Mouse (Mus musculus) adrenal gland, postnatal 14 days (tissue): ENCODE measurements around the gene Bok. TPM values are rescaled to one million over a fixed set of nuclear protein-coding genes. Genes with fewer than 3 reads are reported as not detected.

ENCODE experiments used
- DNase-seq: peaks from one replicate; pipeline ENCODE4 v3.0.0; 2021; ENCODE audit warnings: mixed read lengths
- total RNA-seq: library from RNA; stranded (reverse); gene quantifications from 2 replicates; pipeline ENCODE4 v1.2.3, GENCODE M21; 2021

Gene Bok
- total RNA-seq, 1 experiment from 2014 or later = 9.9 TPM

DNA sequence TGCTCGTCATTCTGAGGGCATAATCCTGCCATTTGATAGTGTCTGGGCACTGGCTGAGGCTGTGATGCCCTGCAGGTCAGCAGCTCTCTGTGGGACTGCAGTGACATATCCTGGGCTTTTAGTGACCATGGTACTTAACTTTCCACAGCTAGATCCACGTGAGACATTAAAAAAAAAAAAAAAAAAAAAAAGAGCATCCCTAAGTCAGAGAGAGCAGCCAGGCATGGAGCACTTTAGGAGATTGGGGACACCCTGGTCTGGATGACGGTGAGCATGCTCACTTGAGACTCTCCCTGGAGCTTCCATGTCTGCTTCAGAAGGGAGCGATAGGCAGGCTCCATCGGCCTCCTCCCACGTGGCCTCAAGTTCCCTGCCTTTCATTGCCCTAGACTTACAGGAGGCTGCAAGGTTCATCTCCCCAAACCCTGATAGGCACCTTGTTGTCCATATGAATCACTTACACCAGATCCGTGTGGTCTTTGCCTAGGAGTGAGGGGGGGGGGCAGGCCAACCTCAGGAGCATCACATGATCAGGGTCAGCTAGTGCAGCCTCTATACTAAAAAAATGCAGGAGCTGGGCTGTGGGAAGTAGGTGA is 4.5 kb downstream of the Bok start:
- no peak for DNase-seq

DNA sequence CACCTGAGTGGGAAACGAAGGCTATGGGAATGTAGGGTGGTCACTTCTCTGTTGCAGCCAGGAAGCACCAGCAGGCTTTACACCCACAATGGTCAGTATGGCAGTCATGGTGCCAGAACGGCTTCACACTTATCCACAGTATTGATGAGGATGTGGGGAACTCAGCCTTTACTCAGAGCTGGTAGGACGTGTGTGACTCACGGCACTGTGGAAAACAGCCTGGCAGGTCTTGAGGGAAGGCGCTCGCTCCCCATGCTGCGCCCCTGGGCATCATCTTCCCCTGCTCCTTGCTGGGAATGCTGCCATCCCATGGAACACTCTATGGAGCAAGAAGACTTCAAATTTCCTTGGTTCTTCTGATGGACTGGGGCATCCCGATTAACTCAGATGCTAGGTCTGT is 5.6 kb downstream of the Bok start:
- no peak for DNase-seq

DNA sequence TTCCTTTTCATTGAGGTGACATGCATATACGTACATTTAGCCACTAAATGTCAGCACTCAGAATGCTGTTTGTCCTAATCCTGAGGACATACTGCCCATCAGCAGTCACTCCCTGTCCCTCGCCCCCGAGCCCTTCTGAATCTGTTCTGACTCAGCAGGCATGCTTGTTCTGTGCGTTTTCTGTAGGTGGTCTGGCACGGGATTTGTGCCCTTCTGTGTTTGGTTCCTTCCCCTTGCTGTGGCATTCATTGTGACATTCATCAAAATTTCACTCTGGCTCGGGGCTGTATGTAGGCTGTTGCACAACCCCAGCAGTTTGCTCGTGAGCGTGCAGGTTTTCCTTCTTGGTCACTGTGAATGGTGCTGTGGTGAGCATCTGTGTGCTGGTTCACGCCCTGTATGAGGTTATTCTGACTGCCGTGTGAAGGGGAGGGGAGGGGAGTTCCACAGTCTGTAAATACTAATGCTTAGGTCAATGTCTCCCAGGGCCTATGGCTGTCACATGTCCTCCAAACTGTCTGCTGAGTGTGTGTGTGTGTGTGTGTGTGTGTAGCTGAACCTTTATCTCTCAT is 6.4 kb downstream of the Bok start:
- peak; percentile 14 for DNase-seq

DNA sequence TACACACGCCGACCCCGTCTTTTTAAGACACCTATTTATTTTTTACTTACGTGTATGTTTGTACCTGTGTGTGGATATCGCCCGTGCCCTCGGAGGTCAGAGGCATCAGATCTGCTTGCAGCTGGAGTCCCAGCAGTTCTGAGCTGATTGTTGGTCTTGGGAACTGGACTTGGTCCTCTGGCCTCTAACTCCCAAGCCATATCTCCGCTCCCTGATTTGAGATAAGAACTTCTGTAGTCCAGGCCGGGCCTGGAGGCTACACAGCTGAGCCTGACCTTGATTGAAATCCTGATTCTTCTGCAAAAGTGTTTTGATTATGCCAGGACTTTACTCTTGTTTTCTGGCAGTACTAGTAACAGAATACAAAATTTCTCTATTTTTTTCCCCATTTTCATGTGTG is 7.3 kb downstream of the Bok start:
- no peak for DNase-seq

DNA sequence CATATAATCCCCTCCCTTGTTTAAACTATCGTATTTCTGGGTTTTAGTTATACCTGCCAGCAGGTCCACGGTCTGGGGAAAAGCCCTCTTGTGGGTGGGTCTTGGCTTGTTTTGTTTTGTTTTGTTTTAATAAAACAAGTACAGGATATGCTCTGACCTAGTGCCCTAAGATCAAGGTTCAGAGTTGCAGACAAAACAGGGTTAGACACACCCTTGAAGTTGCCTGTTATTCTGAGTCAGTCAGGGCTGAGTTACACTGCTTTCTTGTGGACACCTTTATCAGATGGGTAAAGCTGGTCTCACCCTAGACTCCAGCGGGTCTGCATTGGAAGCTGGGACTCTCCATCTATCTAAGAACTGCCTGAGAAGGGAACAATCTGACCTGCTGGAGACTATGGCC is 8.0 kb downstream of the Bok start:
- no peak for DNase-seq

DNA sequence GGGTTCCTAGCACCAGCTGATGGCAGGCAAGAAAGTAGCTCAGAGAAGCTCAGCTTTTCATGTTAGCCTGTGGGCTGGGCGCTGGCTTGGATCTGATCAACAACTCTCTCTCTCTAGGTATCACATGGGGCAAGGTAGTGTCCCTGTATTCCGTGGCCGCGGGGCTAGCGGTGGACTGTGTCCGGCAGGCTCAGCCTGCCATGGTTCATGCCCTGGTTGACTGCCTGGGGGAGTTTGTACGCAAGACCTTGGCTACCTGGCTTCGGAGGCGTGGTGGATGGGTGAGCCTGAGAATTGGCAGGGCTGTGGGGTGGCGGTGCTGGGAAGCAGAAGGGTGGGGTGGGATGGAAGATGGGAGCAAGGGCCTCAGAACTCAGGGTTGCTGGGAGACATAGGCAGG is 8.5 kb downstream of the Bok start:
- DNase-seq = no peak

DNA sequence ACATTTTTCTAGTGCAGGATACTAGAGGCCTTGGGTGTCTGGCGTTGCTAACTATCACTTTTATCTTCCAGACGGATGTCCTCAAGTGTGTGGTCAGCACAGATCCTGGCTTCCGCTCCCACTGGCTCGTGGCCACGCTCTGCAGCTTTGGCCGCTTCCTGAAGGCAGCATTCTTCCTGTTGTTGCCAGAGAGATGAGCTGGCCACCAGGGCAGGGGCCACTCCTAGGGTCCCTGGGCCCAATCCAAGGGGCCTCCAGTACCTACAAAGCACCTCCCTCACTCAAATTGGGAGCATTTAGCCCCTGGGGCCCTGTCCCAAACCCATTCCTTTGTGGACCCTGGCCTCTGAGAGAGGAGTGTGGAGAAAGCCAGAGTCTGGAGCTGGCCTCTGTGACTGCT is 9.5 kb downstream of the Bok start:
- DNase-seq = peak; percentile 80

DNA sequence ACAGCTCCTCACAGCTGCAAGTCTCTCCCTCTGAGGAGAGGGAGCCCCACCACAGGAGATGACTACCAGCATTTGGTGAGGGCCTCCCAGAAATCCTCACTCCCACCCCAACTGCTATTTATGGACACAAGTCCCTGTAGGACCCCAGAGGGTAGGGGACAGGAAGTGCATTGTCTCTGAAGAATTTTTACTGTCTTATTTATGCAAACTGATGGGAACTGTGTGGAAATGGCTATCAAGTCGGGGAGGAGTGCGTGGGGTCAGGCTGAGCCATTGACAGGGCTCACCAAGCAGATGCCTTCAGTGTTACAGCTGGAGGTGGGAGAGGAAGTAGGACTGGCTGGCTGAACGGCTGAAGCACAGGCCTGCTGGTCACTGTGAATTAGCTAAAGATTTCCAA is 11.9 kb downstream of the Bok start:
- no peak for DNase-seq

DNA sequence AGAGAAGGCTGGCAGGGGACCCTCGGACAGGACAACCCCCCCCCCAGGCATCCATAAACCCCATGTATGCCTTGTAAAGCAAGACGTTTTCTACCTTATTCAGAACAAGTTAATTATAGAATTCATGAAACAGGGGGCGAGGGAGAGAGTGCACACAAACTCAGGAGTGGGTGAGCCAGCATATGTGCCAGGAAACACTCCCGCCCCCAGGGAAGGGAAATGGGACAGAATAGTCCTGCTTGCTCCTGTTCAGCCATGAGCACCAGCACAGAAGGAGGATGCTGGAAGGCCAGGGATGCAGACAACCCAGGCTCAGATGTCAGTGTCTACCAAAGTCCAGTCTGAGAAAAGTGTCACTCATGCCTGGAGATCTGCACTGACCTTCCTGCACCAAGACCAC is 13.7 kb downstream of the Bok start:
- no peak for DNase-seq

DNA sequence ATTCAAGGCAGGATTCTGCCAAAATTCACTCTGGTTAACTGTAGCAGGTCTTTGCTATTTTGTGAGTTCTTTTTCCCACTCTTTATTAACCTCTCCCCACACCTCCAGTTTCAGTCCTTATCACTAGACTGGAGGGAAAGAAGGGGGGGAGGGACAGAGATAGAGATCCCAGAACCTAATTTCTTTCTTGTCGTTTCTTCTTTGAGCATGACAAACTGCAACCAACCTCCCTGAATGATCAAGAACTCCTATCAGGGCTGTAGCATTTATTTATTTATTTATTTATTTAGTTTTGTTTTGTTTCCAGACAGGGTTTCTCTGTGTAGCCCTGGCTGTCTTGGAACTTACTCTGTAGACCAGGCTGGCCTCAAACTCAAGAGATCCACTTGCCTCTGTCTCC is 16.6 kb downstream of the Bok start:
- DNase-seq = no peak

DNA sequence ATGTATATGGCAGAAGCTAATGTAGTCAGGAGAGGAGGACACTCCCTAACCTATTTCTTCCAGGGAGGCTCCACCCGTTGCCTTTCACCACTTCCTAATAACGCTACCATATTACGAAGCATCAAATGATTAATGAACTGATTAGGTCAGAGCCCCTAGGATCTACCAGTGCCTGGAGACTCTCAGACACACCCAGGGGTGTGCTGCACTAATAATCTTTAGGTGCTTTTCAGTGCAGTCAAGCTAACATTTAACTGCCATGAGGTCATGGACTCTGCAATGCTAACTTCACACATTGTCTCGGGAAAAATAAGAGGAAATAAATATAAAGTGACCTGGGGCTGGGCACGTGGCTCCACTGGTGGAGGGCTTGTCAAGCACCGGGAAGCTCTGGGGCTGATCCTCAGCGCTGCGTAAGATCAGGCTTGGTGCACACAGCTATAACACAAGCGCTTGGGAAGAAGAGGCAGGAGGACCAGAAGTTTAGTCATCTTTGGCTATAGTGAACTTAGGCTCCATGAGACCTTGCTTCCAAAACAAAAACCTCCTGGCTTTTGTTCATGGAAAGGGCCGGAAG is 18.1 kb downstream of the Bok start:
- no peak for DNase-seq

DNA sequence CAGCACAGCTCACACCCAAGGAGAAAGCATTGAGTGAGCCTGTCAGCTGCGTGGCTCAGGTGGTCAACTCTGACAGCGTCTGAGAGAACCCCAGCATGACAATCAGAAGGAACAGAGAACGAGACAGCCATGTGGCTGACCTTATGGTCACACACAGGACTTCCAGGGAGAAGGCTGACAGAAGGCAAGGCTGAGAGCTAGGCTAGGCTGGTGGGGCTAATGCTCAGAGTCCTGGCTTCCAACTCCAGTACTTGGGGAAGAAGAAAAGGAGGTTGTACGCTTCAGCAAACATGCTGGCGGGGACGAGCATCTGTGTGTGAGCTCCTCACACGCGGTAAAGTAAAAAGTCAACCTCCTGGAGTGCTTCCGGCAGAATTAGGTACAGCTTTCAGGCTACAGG is 18.9 kb downstream of the Bok start:
- DNase-seq = no peak

DNA sequence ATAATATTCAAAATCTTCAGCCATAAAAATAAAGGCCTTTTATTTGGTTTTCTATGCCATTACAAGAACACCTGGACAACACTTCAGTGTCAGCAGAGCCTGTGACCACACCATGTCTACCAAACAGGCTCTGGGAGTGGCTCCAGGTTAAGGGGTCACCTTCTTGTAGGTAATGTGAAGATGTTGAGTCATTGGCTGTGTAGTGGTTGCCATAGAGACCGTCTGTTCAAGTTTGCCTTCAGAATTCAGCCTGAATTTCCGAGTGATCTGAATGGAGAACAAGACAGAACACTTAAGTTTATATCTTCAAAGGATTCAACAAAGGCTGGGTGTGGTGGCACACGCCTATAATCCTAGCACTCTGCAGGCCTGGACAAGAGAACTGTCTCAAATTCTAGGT is 19.9 kb downstream of the Bok start:
- no peak for DNase-seq

DNA sequence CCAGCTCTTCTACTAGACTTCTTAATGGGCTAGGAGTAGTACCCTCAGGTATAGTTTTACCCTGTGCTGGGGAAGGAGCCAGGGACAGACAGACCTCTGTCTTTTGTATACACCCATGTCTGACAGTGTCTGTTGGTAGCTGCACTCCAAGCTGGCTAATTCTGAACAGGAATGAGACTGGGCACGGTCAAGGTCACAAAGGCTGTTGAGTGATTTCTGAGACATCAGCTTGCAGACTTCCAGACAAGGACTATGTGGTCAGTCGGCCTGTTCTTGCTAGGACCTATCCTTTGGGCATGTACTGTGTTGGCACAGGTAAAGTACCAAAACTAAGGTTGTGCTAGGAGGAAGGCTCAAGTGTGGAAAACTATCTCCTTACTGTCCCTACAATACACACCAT is 30.7 kb downstream of the Bok start:
- DNase-seq = peak; percentile 40

DNA sequence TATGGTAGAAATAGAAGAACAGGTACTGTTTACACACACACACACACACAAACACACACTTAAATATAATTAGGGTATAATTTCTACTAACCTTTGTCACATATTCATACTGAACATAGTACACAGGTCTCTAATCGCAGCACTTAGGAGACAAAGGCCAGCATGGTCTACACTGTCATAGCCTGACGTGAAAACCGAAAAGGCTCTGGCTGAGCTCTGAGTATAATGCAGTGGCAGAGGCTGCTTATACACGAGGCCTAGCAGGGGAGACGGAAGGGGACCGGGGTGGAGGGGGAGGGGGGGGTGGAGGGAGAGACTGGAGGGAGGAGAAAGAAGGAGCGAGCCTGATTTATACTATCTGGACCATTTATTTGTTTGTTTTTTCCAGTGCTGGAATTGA is 36.1 kb downstream of the Bok start:
- DNase-seq = no peak

DNA sequence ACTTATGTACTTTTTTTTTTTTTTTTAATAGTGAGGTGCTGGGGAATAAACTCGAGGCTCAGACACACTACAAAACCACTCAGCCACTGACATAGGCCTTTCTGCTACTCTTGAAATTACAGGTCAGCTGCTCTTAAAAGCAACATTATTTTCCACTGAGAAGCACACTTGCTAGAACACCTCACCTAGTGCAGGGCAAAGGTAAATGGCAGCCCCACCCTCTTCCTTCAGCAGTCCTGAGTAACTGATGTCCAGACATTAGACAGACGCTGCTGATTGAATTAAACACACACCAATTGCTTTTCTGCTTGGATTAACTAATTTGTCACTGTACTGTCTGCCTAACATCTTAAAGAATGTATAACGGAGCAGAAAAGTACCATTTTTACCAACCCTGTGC is 39.2 kb downstream of the Bok start:
- DNase-seq = no peak

DNA sequence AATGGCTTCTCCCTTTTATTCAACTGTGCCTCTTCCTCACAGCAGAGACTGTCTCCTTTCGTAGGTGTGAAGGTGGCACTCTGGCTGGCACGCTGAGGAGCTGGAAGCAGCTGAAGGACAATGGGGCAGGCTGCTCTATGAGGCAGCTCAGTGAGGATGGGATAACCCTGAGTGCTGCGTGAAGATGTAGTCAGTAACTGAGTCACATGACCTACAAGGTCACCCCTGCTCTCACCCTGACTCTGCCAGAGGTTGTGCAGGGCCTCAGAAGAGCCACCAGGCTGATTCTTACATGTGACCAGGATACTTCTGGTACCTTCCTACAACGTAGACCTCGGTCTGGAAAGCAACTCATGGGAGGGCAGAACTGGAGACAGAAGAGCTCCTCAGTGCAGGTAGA is 40.2 kb downstream of the Bok start:
- DNase-seq = peak; percentile 73

DNA sequence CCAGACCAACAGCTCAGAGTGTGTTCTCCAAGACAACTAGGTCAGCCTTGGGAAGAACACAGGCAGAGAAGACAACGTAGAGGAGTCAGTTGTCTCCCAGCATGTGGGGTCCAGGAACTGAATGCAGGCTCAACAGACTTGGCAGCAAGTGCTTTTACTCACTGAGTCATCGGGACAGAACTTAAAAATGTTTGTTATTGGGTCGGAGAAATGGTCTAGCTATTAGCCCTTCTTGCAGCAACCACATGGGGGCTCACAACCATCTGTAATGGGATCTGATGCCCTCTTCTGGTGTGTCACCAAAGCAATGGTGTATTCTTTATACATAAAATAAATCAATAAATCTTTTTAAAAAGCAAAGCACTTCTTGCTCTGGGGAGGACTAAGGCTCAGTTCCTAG is 40.7 kb downstream of the Bok start:
- peak; percentile 43 for DNase-seq

DNA sequence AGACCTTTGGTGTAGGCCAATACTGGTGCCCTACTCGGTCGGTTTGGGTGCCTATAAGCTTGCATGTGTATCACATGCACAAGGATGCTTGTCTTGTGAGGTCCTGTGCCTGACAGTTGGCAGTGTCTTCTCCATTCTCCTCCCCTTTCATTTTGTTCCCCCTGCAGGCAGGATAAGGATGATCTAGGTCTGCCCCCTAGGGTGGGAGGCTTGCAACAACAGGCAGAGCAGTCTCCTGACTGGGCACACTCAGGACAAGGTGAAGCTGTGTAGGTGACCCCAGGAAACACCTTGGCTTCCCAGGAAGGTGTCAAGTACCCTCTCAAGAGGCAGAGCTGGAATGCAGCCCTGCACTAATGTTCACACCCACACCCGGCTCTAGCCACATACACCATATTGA is 41.5 kb downstream of the Bok start:
- peak; percentile 85 for DNase-seq

DNA sequence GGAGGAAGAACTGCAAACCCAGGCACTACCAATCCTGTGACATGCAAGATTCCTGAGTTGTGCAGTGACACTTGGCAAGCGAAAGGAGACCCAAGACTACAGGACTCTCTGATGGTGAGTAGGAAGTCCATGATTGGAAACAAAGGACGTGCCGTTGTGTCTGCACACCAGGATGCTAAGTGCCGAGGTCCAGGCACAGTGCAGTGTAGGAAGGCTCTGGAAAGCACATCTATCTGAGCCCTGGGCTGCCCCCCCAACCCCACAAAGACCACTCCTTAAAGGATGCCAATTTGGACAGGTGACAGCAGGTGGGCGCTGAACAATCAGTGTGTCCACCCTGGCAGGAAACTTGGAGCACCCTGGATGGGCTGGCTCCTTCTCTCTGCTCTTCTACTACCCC is 45.6 kb downstream of the Bok start:
- no peak for DNase-seq

DNA sequence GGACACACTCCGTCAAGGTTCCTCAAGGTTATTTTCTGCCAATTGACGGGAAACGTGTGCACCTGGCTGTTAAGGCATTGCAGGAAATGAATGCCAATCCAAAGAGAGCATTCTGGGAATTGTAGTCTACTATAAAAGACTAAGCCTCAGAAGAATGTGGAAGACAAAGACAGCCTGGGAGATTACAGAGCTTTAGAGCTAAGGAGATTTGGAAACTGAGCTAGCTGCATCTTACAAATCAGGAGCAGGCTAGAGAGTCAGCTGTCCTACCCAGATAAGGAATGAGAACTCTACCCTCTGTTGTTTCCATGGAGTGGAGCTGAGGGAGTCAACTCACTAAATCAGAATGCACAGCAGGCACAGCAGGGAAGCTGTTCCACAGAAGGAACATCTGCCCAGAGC is 46.4 kb downstream of the Bok start:
- no peak for DNase-seq

DNA sequence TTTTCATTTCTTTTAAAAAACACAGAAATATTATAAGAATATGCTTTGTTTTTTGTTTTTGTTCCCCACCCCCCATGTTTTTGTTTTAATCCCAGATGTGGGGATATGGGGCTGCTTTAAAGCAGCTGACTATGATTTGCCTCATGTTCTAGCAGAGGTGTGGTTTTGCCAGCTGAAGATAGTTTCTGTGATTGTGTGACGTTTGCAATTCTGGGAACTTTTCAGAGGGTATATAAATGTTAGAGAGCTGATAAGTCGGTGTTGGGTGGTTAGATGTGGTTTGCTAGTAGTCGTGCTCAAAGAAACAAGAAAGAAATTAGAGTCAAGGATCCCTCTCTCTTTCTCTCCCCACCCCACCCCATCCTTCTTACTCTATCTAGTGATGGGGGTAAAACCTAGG is 50.4 kb downstream of the Bok start:
- DNase-seq = no peak

DNA sequence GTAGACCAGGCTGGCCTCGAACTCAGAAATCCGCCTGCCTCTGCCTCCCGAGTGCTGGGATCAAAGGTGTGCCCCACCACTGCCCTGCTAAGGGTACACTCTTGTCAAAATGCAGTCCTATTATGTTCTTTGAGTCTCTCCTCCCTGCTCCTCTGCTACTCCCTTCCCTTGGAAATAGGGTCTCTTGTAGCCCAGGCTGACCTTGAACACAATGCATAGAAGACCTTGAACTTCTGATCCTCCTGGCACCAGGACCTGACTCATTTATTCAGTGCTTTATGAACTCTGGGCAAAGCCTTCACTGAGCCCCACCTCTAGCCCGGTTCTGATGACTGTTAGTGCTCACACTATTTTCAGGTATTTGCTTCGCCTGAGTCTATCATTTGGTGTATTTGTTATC is 52.3 kb downstream of the Bok start:
- no peak for DNase-seq

DNA sequence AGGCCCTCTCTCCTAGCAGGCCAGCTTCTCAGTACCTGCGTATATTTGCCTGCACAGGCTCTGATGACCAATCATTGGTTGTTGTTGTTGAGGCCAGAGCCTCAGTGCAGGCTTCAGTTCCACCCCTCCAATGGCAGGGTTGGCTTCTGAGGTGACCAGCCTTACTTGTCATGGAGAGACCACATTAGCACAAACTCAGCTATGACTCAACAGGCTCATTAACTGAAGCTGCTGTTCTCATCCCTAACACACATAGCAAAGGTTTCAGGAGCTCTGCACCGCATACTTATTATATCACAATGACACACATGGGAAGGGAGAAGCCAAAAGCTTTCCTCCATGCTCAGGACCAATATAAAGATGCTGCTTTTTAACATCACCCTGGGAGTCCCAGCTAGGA is 55.2 kb downstream of the Bok start:
- DNase-seq = no peak

DNA sequence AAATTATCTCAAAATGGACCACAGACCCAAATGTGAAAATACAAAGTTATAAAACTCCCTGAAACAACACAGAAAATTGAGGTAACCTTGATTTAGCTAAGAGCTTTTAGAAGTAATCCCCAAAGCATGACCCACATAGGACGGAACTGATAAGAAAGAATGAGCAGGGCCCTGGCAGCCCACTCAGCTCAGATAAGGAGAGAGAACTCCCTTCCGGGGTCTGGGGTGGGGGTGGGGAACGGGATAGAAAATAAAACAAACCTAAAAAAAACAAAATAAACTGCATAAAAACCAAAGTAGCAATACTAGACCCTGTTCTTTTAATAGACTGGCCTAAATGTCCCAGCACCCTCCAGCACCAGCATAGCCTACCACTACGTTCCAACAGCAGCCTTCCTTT is 56.5 kb downstream of the Bok start:
- no peak for DNase-seq
